Mouse (Mus musculus) brown adipose tissue, adult 24 weeks (tissue): ENCODE data around the gene Efcab11. TPM values are rescaled to one million over a fixed set of nuclear protein-coding genes. Genes with fewer than 3 reads are reported as not detected.

ENCODE experiments used
- H3K27ac ChIP-seq: fragments of 200-500 bp; replicated peaks from 2 replicates; pipeline ENCODE4 v1.5.1; 2012; ENCODE audit warnings: low read depth, mild to moderate bottlenecking, low read length
- H3K4me1 ChIP-seq: fragments of 200-500 bp; 2 replicates; pipeline ENCODE4 v1.6.1; 2012; ENCODE audit warnings: low read length, mixed read lengths; ENCODE audit not compliant: control insufficient read depth, insufficient read depth, insufficient read length
- H3K4me3 ChIP-seq: fragments of 200-500 bp; 2 replicates; pipeline ENCODE4 v1.5.1; 2012; ENCODE audit warnings: low read depth, mild to moderate bottlenecking, low read length, moderate library complexity; ENCODE audit not compliant: insufficient read depth
- polyA plus RNA-seq: library from polyadenylated mRNA; stranded (reverse); fragments of >200 nt; gene quantifications from 2 replicates; pipeline ENCODE4 v1.2.4, GENCODE M21; 2012; ENCODE audit not compliant: missing spikeins, insufficient read depth, insufficient read length

The Efcab11 gene
- polyA plus RNA-seq, 1 experiment, result not detected

GRCm38 (mm10) chr12:99767691-99768090, 116.5 kb downstream of the Efcab11 start:
- H3K4me3 ChIP-seq, result no peak overlapping the region
- H3K4me1 ChIP-seq, result no peaks in the 10 kb centered on the region
- H3K27ac ChIP-seq, result no peak overlapping the region

- Histone ChIP-seq H3K27ac (no peak overlapping the region), H3K4me1 (no peaks in the 10 kb centered on the region), H3K4me3 (no peak overlapping the region)
These were observed 118.3 kb downstream of the Efcab11 start for GRCm38 (mm10) chr12:99765979-99766378.

GRCm38 (mm10) chr12:99764053-99764452, 120.2 kb downstream of the Efcab11 start:
- no peaks in the 10 kb centered on the region for H3K4me1 ChIP-seq

GRCm38 (mm10) chr12:99757754-99758526, 126.3 kb downstream of the Efcab11 start:
- H3K4me1 ChIP-seq, result no peaks in the 10 kb centered on the region
- no peak overlapping the region for H3K27ac ChIP-seq
- 0 out of 2 replicates have a peak overlapping the region, but pooled peaks have one; percentile 32 for H3K4me3 ChIP-seq

More at GRCm38 (mm10) chr12:99764053-99764452, 120.2 kb downstream of the Efcab11 start:
- Histone ChIP-seq H3K4me3 (no peak overlapping the region), H3K27ac (no peak overlapping the region)

- Histone ChIP-seq H3K27ac (no peak overlapping the region), H3K4me3 (no peak overlapping the region), H3K4me1 (no peaks in the 10 kb centered on the region)
These were observed 127.1 kb downstream of the Efcab11 start for GRCm38 (mm10) chr12:99756914-99757687.

GRCm38 (mm10) chr12:99756213-99756612, 128.0 kb downstream of the Efcab11 start:
- Histone ChIP-seq H3K4me1 (no peaks in the 10 kb centered on the region), H3K4me3 (no peak overlapping the region), H3K27ac (no peak overlapping the region)

- H3K27ac ChIP-seq, result no peak overlapping the region
- H3K4me1 ChIP-seq, result no peaks in the 10 kb centered on the region
- H3K4me3 ChIP-seq, result no peak overlapping the region
These were observed 131.3 kb downstream of the Efcab11 start for GRCm38 (mm10) chr12:99752986-99753385.

GRCm38 (mm10) chr12:99749391-99749790, 134.8 kb downstream of the Efcab11 start:
- no peak overlapping the region for H3K27ac ChIP-seq
- H3K4me3 ChIP-seq, result no peak overlapping the region
- H3K4me1 ChIP-seq, result no peaks in the 10 kb centered on the region

- no peak overlapping the region for H3K4me3 ChIP-seq
- no peak overlapping the region for H3K27ac ChIP-seq
- H3K4me1 ChIP-seq, result no peaks in the 10 kb centered on the region
These were observed 142.6 kb downstream of the Efcab11 start for GRCm38 (mm10) chr12:99741631-99742030.

GRCm38 (mm10) chr12:99739211-99739610, 145.0 kb downstream of the Efcab11 start:
- Histone ChIP-seq H3K27ac (no peak overlapping the region), H3K4me1 (no peaks in the 10 kb centered on the region), H3K4me3 (no peak overlapping the region)

- H3K27ac ChIP-seq, result no peak overlapping the region
- H3K4me3 ChIP-seq, result no peak overlapping the region
- H3K4me1 ChIP-seq, result no peaks in the 10 kb centered on the region
These were observed 146.0 kb downstream of the Efcab11 start for GRCm38 (mm10) chr12:99738256-99738655.

GRCm38 (mm10) chr12:99736971-99737370, 147.3 kb downstream of the Efcab11 start:
- no peak overlapping the region for H3K4me3 ChIP-seq
- no peaks in the 10 kb centered on the region for H3K4me1 ChIP-seq
- no peak overlapping the region for H3K27ac ChIP-seq

- no peak overlapping the region for H3K27ac ChIP-seq
- no peaks in the 10 kb centered on the region for H3K4me1 ChIP-seq
- H3K4me3 ChIP-seq, result no peak overlapping the region
These were observed 149.1 kb downstream of the Efcab11 start for GRCm38 (mm10) chr12:99735172-99735571.

GRCm38 (mm10) chr12:99724206-99724605, 160.0 kb downstream of the Efcab11 start:
- Histone ChIP-seq H3K4me1 (no peaks in the 10 kb centered on the region), H3K27ac (no peak overlapping the region), H3K4me3 (no peak overlapping the region)

- Histone ChIP-seq H3K4me3 (no peak overlapping the region), H3K4me1 (no peaks in the 10 kb centered on the region), H3K27ac (no peak overlapping the region)
These were observed 160.4 kb downstream of the Efcab11 start for GRCm38 (mm10) chr12:99723791-99724190.
